Mouse (Mus musculus): ENCODE data around the gene Dlgap1.

DNA sequence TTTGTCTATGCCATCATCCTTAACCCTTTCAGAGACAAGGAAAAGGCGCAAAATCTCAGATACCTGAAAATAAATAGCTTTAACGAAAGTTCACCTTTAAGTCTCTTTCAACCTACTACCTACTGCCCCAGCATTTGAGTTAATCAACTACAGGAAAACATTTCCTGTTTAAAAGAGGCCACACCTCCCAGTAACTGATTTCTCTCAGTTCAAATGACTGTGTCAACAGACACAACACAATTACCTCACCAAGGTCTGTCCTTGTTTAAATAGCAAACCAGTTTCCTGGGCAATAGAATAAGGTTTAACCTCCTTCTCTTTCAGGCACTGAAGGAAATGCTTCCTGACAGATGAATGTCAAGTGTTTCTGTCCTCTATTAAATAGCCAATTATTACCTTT lies 876.7 kb downstream of the Dlgap1 start:
- TF ChIP-seq CTCF (conservative IDR thresholded peaks at IDR 0.05; ENCODE audit: low read length) (no peak), NANOG (IDR thresholded peaks at IDR 0.05; ENCODE audit: borderline replicate concordance, low read length) (no peak)
